Mouse (Mus musculus) right cerebral cortex, adult 18-20 months (tissue): ENCODE data around the gene Zcrb1.
"Not testable (repeated sequence)": the region's sequence is repeated elsewhere in the genome, so short reads cannot be mapped to it uniquely, and the experiment has no call there.

Experiments
- DNase-seq: peaks from one replicate; pipeline ENCODE4 v3.0.0; 2022; ENCODE audit warnings: mixed read lengths

Zcrb1 gene

GRCm38 (mm10) chr15:93397826-93398698 lies at the start of gene Zcrb1, which contains the start of gene Pphln1:
Gene Zcrb1 (minus strand): TSS chr15:93398334.
Gene Pphln1 (plus strand): TSS chr15:93398350.
- DNase-seq, result peak; percentile 89

DNA sequence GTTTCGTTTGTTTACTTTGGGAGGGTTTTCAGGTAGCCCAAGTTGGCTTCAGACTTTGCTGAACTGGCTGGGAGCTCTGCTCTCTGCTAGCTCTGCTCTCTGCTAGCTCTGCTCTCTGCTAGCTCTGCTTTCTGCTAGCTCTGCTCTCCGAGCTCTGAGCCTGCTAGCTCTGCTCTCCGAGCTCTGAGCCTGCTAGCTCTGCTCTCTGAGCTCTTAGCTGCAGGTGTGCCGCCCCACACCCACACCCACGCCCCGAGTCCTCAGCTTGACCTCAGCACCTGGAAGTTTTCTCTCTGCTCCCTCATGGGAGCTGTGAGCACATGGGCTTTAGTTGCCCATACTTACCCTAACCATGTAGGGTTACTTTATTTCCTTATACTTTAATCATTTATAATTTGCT lies 45.5 kb upstream of the Zcrb1 start:
- DNase-seq, result peak; percentile 19

GRCm38 (mm10) chr15:93442271-93442670 lies 44.1 kb upstream of the Zcrb1 start:
- no peak for DNase-seq

DNA sequence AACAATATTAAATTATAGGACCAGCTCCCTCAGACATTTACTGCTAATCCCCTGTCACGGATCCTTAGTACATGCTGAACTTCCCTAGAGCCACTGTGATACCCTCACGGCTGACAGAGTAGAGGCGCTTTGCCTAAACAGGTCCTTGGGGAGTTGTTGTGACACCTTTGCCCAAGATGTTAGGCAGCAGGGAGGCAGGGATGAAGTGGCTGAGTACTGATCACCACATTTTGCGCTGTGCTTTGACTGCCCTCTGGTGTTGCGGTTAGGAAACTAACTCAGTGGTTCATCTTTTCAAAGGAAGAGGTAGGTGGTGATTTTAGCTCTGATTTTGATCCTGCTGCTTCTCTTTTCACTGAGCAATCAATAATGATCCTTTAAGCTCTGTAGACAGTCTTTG lies 40.5 kb upstream of the Zcrb1 start:
- peak; percentile 64 for DNase-seq

- no peak for DNase-seq
Observed at GRCm38 (mm10) chr15:93435998-93436397, 37.9 kb upstream of the Zcrb1 start.

GRCm38 (mm10) chr15:93433811-93434210 lies 35.7 kb upstream of the Zcrb1 start:
- DNase-seq, result no peak

- no peak for DNase-seq
Observed at GRCm38 (mm10) chr15:93422537-93422936, 24.4 kb upstream of the Zcrb1 start.

- no peak for DNase-seq
Observed at GRCm38 (mm10) chr15:93420596-93420995, 22.5 kb upstream of the Zcrb1 start.

DNA sequence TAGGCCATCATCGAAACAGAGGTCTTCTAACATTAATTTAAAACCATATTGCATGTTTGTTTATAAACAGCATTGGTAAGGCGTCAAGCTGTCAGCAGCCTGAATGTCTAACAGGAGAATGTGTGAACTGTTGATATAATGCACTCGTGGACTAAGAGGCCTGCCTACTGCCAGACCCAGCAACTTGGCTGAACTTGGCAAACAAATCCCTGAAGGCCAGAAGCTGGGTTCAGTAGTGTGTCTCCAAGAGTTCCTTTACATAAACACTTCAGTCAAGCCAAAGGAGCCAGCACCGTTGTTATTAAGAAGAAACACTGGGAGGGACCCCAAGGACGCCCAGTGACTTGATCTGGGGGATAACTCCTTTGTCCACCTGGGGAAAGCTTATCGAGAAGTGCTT lies 18.2 kb upstream of the Zcrb1 start:
- DNase-seq, result no peak

- DNase-seq, result no peak
Observed at GRCm38 (mm10) chr15:93414456-93414855, 16.3 kb upstream of the Zcrb1 start.

GRCm38 (mm10) chr15:93412445-93412844 lies 14.3 kb upstream of the Zcrb1 start:
- no peak for DNase-seq

DNA sequence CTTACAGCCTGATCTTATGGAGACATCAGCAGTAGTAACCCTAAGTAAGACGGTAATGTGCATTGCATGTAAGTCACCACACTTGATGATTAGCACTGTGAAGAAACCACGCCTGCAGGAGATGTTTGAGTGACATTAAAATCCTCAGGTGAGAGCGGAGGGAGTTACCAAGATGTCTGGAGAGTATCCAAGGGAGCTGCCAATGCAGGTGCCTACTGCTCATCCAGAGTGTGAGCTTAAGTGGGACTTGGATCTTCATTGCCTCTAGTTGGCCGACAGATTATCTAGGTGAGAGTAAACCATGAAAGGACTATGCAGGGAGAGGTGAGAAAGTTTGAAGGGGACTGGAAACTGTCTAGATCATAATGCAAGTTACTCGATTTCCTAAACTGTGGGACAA lies 8.4 kb upstream of the Zcrb1 start:
- no peak for DNase-seq

GRCm38 (mm10) chr15:93405446-93405986 lies 7.4 kb upstream of the Zcrb1 start:
- DNase-seq, result no peak

DNA sequence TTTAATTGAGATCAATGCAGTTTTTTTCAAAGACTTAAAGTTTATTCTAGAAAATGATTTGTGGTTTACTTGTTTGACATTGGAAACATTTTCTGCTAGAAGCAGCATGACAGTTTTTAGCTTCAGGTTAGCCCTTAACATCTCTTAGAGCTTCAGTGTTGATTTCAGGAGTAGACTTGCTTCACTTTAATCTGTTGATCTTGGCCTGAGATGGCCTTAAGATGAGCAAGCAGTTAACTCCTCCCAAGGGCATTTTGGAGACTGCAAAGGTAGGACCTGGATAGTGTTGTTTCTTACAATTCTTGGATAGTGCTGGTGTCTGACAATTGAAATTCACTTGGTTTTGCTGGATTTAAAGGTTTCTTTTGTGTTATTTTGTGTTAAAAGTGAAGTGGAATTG lies 6.7 kb upstream of the Zcrb1 start:
- DNase-seq, result no peak

DNA sequence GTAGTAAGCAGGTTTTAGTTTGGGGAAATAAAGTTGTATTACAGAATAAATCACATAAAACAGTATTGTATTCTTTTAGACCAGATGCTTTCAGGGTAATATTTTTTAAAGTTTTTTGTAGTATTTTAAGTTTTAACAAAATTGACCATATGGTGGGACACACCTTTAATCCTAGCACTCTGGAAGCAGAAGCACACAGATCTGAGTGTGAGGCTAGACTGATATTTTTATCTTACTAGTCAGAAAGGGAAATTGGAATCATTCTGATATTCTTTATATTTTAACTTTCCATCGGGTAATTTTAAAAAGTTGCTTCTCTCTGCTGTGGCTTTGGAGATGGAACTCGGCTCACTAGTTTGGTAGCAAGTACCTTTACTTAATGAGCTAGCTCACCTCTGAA lies 4.6 kb upstream of the Zcrb1 start:
- no peak for DNase-seq

DNA sequence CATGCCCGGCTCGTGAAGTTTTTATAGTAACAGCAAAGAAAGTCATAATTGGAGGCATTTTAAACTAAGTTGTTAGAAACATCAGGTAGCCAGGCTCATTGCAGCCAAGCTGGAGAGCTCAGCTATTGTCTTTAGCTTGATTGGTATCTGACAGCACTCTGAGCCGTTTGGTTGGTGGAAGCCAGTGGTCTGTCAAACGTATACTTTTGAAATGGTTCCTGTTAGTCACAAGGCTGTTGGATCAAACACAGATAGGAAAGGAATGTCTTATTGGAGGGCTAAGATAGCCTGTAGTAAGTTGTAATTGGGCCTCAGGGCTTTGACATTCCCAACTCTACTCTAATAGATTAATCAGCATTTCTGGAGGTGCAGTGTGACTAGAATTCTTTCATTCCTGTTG lies 3.3 kb upstream of the Zcrb1 start:
- no peak for DNase-seq

GRCm38 (mm10) chr15:93398699-93399540 lies 786 bp upstream of the Zcrb1 start:
- DNase-seq, result no peak

GRCm38 (mm10) chr15:93397269-93397668 lies 865 bp downstream of the Zcrb1 start:
- DNase-seq, result peak; percentile 8

DNA sequence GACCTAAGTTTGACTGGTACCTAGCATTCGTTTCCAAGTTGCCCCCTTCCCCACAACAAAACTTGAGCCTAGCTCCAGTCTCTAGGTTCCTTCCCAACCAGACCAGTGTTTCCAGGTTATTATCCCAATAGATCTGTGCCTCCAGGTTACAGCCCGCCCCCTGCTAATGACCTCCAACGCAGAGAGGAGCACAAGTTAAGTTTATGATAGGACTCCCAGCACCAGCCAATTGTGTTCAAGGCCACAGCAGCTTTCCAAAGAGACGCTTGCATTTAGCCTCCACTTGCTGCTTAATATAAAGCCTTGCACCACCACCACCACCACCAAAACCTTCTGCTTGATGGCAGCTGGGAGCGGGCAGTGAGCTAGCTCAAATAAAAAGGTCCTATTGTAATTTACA lies 16.8 kb downstream of the Zcrb1 start:
- no peak for DNase-seq

DNA sequence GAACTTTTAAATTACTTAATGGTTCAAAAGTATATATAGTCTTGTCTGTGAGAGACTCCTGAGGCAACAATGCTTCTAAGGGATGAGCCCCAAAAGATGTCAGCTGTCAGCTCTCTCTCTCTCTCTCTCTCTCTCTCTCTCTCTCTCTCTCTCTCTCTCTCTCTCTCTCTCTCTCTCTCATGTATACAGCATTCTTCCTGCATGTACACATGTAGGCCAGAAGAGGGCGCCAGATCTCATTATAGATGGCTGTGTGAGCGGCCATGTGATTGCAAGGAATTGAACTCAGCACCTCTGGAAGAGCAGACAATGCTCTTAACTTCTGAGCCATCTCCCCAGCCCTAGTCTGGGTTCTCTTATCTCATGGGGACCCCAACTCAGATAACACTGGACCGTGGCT lies 19.0 kb downstream of the Zcrb1 start:
- no peak for DNase-seq

DNA sequence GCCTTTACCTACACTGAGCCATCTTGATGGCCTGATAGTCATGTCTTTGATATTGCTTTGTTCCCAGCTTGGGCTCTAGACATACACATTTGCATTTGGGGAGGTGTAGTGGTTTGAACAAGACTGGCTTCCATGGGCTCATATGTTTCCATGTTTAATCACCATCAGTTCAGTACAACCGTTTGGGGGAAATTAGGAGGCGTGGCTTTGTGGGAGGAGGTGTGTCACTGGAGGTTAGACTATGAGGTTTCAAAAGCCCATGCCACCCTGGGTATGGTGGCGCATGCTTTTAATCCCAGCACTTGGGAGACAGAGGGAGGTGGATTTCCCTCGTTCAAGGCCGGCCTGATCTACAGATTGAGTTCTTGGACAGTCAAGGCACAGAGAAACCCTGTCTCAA lies 22.4 kb downstream of the Zcrb1 start:
- DNase-seq, result no peak

DNA sequence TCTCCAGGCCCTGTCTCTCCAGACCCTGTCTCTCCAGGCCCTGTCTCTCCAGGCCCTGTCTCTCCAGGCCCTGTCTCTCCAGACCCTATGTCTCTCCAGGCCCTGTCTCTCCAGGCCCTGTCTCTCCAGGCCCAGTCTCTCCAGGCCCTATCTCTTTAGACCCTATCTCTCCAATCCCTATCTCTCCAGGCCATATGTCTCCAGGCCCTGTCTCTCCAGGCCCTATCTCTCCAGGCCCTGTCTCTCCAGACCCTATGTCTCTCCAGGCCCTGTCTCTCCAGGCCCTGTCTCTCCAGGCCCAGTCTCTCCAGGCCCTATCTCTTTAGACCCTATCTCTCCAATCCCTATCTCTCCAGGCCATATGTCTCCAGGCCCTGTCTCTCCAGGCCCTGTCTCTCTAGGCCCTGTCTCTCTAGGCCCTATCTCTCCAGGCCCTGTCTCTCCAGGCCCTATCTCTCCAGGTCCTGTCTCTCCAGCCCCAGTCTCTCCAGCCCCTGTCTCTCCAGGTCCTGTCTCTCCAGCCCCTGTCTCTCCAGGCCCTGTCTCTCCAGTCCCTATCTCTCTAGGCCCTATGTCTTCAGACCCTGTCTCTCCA lies 25.5 kb downstream of the Zcrb1 start:
- DNase-seq, result not testable (repeated sequence)

- DNase-seq, result no peak
Observed at GRCm38 (mm10) chr15:93371838-93372237, 26.3 kb downstream of the Zcrb1 start.
